Mouse (Mus musculus) cerebellum, adult 2 months (tissue): ENCODE data around the gene Crcp.
A peak's percentile ranks its signal among the peaks of the same experiment; 100 is the strongest.

Experiments used
- CTCF ChIP-seq: fragments of 200-500 bp; IDR thresholded peaks from 2 replicates; pipeline ENCODE4 v1.5.1; 2011; ENCODE audit warnings: low read depth, mild to moderate bottlenecking, control low read depth, low read length, moderate library complexity, borderline replicate concordance; ENCODE audit not compliant: insufficient read depth
- POLR2A ChIP-seq: fragments of 200-500 bp; IDR thresholded peaks from 2 replicates; pipeline ENCODE4 v1.6.1; 2011; ENCODE audit warnings: low read length, control low read depth, borderline replicate concordance; ENCODE audit not compliant: insufficient read depth

GRCm38 (mm10) chr5:130079202-130080050 lies 50.3 kb downstream of the Crcp start:
- TF ChIP-seq CTCF (no peak), POLR2A (peak; percentile 84)
